Mouse (Mus musculus): Measurements from ENCODE around the gene Map7d3.

The Map7d3 gene

DNA sequence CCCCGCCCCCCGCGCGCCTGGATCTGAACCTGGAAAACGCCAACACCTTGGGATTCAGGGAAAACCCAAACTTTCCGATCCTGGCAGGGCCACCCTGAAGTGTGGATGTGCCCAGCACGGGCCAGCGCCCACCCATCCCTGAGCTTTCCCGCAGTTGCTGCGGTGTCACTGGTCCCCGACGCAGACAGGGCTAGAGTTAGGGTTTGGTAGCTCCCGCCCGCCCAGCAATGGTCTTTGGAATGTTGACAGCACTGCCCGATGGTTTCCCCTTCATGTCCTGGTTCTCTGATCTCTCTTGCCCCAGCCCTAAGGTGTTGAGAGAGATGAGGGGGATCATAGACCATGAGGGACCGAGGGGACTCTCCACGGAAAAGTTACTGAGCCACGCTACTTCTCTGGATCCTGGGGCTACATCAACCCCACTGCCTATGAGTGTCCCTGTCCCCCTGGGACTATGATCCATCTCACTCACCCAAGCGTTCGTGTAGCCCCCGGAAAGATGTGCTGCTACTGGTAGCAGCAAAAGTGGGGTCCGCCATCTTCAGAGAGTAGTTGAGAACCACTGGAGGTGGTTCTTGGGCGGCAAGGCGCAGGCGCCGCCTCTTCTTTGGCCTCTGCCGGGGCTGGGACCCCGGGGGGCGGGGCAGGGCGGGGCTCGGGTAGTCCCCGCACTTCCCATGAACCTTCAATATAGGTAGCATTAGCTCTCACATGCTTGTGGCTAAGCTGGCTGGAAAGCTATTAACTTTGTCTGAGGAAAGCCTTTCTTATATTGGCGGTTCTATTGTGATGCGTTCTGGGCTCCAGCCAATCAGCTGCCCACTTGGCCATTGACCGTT, at the start of gene Map7d3:
Gene Map7d3 (minus strand): TSS at position 562 of the 839 bp plus-strand sequence.
- DNase-seq = peak; percentile 4 to 37

- no peak for DNase-seq
Measured at GRCm38 (mm10) chrX:56869863-56870262, 47.7 kb upstream of the Map7d3 start, which contains the start of gene Adgrg4. Gene Adgrg4, plus strand, starts transcription at chrX:56870163.

DNA sequence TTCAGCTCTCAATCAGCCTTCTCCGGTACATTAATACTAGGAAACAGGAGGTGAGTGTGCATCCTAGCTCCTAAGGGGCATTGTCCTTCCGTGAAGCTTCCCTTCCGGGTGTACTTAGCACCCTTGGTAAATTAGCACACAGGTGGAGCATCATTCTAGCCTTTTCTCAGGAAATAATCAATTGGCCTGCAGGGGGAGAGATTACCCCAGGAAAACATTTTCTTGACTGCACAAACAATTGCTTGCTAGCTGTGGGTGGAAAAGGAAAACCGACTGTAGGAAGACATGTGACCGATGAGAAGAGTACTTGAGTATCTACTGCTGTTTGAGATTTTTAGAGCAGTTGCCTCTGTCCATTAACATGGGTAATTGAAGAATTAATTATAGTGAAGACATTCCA, 19.1 kb upstream of the Map7d3 start:
- DNase-seq = no peak

DNA sequence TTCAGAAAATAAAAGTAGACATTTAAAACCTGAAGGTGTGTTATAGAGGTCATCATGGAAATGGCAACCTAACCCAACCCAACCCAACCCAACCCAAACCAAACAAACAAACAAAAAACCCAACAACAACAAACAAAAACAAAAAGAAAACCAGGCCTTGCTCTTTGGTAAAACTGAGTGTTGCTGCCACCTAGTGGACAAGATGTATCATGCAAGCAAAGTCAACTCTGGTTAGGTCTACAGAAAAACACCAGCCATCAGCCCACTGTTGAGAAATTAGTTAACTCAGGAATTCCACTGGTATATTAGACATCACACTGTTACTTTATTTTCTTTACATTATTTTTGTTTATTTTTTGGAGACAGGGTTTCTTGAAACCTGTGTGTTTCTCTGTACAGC, 17.2 kb upstream of the Map7d3 start:
- DNase-seq = peak in 1 of 2 experiments; percentile 37

DNA sequence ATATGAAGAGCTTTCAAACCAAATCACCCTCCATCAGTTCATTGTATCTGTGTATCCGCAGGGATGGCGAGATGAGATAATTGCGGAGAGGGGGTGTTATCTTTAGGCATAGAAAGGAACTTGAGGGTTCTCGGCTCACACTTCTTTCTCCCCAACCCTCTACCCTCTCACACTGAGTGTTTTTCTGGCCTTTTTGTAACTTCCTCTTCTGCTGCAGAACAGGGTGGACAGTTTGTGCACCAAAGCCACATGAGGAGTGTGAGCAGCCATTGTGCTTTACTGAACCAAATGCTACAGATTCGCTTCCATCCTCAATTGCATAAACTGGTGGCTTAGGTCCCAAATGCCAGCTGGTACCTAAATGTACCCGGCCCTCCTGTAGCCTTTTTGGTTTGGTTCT, 13.7 kb upstream of the Map7d3 start:
- DNase-seq = no peak

GRCm38 (mm10) chrX:56827492-56827891, 5.4 kb upstream of the Map7d3 start:
- no peak for DNase-seq

- peak; percentile 63 to 75 for DNase-seq
Measured at GRCm38 (mm10) chrX:56791268-56791667, 30.9 kb downstream of the Map7d3 start.

DNA sequence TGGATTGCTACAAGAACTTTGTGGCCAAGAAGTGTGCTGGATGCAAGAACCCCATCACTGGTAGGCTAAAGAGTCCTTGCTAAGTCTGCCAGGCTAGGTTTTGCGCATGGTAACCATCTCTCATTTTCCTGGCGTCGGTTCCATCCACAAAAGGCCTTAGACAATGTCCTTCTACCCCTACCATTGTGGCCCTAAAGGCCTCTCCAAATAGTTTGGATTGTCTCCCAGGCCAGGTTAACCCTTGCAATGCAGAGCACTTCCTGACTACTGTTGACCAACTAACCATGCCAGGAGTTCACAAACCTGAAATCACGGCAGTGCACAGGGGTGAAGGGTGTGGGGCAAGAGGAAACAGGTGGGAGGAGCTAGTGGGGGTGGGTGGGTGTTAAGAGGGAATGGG, 31.5 kb downstream of the Map7d3 start:
- DNase-seq = no peak

DNA sequence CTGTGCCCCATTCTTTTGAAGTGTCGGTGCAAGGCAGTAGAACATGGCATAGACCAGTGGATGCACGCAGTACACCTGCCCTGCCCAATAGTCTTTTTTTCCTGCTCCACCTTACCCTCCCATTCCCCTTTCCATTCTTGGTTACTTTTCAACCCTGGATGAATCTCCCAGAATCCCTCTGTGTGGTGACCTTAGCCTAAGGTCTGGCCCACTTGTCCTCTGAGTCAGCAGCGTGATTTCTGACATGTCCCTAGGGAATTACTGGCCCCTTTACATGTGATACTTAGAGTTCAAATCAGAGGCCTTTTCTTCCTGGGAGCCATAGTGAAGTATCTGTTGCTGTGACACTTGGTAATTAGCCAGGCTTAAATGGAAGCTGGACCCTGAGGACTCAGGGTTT, 34.6 kb downstream of the Map7d3 start:
- peak in 1 of 2 experiments; percentile 38 for DNase-seq

GRCm38 (mm10) chrX:56786281-56787061, 35.7 kb downstream of the Map7d3 start:
- DNase-seq = peak; percentile 49 to 63

GRCm38 (mm10) chrX:56773329-56773728, 48.8 kb downstream of the Map7d3 start:
- no peak for DNase-seq

- DNase-seq = no peak
Measured at GRCm38 (mm10) chrX:56771751-56772150, 50.4 kb downstream of the Map7d3 start.

DNA sequence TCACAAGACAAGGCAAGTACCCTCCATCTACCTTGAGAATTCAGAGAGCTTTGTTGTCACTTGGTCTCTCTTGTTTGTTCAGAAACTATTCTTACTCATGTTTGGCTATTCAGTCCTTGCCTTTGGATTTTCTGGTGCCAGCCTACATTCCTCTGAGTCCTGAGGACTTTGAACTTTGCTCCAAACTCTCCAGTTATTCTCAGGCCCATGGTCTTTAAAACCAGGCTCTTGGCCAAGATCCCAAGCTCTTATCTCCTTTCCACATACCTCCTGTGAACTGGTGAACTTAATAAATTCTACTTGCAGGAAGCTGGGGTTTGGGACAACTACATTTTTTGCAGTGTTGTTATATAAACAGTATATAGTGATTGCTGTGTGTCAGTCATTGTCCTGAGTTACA, 52.3 kb downstream of the Map7d3 start:
- DNase-seq = peak; percentile 47 to 52

DNA sequence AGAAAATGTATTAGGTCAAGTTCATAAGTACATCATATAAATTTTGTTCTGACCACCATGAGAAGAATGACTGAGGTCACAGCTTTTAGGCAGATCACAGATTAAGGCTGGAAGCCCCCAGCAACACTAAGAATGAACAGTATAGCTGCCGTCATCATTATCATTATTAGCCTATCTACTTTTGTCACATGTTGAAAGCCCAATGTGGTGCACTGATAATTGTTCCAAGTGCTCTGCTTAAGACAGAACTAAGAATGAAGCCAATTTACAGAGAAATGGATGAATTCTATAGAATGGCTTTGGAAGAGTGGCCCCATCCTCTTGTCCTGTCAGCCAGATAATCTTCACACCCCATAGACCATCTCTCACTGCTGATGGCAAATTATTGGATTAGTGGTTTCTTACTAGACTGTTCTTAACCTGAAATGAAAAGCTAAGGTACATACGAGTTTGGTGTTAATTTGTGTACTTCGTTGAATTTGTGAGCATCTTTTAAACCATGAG, 61.8 kb downstream of the Map7d3 start:
- no peak for DNase-seq

GRCm38 (mm10) chrX:56756352-56756751, 65.8 kb downstream of the Map7d3 start:
- DNase-seq = no peak

- peak; percentile 39 to 69 for DNase-seq
Measured at GRCm38 (mm10) chrX:56755646-56756045, 66.5 kb downstream of the Map7d3 start.

DNA sequence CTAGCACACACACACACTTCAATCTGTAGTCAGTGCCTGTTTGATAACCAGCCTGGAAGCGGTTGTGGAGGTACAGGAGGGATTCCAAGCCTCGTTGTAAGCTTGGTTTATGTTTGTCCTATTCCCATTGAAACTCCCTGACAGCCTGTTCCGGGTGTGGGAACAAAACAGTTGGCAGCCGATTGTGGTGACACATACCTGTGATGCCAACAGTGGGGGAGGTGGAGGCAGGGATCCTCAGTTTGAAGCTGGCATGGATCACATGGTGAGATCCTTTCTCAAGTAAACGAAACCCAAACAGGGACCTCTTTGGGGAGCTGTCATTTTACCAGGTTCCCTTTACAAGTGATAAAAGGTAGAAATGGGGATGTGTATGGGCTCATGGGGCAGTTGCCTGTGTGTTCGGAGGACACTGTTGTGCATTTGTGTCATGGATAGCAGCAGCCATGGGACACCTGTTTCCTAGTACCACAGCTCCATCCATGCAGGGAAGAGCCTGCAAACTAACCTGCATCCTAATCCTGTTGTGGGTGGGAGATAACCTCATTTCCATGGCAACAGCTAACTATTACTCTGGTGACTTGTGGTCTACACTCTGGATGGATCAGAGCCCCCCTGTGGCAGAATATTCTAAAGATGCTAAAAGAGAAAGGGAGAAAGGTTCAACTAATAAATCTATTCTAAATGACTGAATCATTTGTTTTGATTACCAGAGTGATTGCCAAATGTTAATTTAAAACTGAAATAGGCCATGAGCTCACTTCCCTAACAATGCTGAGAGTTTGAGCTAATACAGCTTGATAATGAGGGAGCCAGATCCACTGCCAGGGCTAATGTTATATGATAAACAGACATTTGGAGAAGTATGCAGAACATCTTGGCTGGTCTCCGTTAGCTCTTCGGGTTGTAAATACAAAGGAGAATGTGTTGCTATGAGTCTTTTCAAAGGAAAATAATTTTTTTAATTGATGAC, 68.5 kb downstream of the Map7d3 start:
- DNase-seq = no peak

DNA sequence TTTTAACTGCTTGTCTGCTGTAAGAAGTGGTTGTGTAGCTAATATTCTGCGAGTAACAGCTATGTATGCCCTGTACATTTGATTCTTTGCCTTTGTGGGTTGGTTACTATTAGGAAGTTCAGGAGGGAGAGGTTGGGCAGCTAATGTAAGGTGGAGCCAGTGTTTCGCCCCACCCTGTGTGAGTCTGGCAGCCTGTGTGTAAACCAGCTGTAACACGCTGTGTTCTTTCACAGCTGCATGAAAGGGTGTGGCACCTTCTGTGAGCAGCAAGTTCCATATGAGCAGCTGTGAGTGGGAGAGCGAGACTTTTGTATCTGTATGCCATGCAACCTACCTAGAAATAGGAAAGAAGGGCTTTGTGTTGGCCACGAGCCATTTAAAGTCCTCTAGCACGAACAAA, 70.0 kb downstream of the Map7d3 start:
- no peak for DNase-seq

DNA sequence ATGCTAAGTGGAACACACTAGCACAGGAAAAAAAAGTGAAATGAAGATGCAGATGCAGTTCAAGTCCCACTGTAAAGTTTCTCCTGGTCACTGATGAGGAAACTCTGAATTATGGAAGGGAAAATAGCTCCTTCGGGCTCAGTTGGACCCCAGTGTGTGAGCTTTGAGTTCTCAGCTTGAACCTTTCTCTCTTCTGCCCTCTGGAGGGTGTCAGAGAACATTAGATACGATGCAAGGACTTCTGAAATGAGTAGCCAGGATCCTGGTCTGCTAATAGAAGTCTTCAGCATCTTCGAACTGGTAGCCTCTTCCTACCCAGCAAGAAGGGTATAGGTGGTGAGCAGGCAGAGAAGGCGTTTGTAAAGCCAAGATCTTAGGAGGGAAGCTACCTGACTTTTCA, 70.6 kb downstream of the Map7d3 start:
- DNase-seq = no peak

Measured in kidney, postnatal 25 days (tissue).